Mouse (Mus musculus): Measurements from ENCODE around the gene Lgr5. TPM values are rescaled to one million over a fixed set of nuclear protein-coding genes. Genes with fewer than 3 reads are reported as not detected.

The Lgr5 gene
- polyA plus RNA-seq, 1 experiment from 2014 or later = 0.73 TPM

GRCm38 (mm10) chr10:115518845-115519244 is 68.7 kb downstream of the Lgr5 start:
- 82% methylated on average over 3 of the region's 3 CpGs for WGBS (ENCODE audit: insufficient replicate concordance)
- Histone ChIP-seq H3K4me1 (ENCODE audit: insufficient read depth) (no peaks in the 10 kb centered on the region), H3K9me3 (ENCODE audit: low read length) (no peaks in the 10 kb centered on the region), H3K9ac (replicated peaks) (no peak overlapping the region), H3K36me3 (replicated peaks; ENCODE audit: insufficient read depth, low read length) (no peaks in the 10 kb centered on the region), H3K27ac (ENCODE audit: low read depth) (no peak overlapping the region), H3K27me3 (ENCODE audit: insufficient read depth, low read length) (no peaks in the 10 kb centered on the region), H3K4me3 (ENCODE audit: low read depth, low read length) (no peak overlapping the region), H3K4me2 (ENCODE audit: low read depth, low read length) (no peak overlapping the region)
- DNase-seq (no peak), ATAC-seq (no peak)
- TF ChIP-seq EP300 (IDR thresholded peaks at IDR 0.05; ENCODE audit: low read depth) (no peak), CTCF (IDR thresholded peaks at IDR 0.05; ENCODE audit: low read depth) (no peak)

DNA sequence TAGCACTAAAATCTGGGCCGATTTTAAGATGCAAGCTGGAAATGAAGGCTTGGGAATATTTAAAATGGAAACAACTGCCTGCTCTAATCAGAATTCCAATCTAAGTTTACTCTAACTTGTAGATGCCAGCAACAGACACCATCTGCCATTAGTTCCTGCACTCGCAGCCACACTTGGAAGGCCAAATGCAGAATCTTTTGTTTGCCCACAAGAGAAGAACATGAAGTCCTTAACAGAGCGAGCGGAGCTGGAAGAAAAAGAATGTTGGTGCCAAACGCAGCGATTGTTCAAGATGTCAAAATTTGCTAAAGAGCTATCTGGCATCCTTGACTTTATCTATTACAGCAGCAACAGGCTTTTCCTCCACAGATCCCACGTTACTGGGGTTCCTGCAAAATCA is 72.1 kb downstream of the Lgr5 start:
- DNase-seq (no peak), ATAC-seq (no peak)
- H3K4me2 ChIP-seq (ENCODE audit: low read depth, low read length) = no peak overlapping the region
- H3K4me1 ChIP-seq (ENCODE audit: insufficient read depth) = no peaks in the 10 kb centered on the region
- WGBS (ENCODE audit: insufficient replicate concordance) = 74% methylated on average over 7 of the region's 7 CpGs
- H3K9ac ChIP-seq (replicated peaks) = no peak overlapping the region
- no peak overlapping the region for H3K27ac ChIP-seq (ENCODE audit: low read depth)
- TF ChIP-seq CTCF (IDR thresholded peaks at IDR 0.05; ENCODE audit: low read depth) = no peak
- no peak for TF ChIP-seq EP300 (IDR thresholded peaks at IDR 0.05; ENCODE audit: low read depth)
- H3K9me3 ChIP-seq (ENCODE audit: low read length) = no peaks in the 10 kb centered on the region
- no peaks in the 10 kb centered on the region for H3K36me3 ChIP-seq (replicated peaks; ENCODE audit: insufficient read depth, low read length)
- no peaks in the 10 kb centered on the region for H3K27me3 ChIP-seq (ENCODE audit: insufficient read depth, low read length)
- H3K4me3 ChIP-seq (ENCODE audit: low read depth, low read length) = no peak overlapping the region

GRCm38 (mm10) chr10:115510959-115511358 is 76.6 kb downstream of the Lgr5 start:
- WGBS (ENCODE audit: insufficient replicate concordance) = 75% methylated on average over 5 of the region's 5 CpGs
- no peak for ATAC-seq

DNA sequence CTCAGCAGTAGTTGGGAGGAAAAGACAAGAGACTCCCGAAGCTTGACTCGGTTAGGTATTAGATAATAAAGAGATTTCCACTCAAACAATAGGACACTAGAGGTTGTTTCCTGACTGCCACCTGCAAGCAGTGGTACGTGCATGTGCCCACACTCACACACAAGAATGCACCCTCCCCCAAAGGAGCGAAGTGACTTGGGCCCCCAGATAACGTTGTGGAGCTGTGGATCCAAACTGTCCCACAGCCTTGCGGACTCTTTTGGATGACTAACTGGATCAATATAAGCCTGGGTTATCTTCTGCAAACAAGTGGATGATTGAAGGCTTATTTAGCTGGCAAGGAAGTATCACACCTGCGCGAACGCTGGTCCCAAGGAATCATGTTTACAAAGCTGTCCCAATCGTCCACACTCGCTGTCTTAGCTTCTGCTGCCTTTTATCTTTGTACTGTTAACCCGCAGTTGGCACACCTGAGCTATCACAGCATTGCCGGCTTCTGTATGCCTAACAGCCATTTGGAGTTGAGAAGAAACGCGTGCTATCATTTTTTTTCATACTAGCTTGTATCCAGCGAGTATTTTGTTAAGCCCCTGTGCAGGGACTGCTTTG is 81.8 kb downstream of the Lgr5 start:
- H3K9ac ChIP-seq (replicated peaks) = no peak overlapping the region
- WGBS (ENCODE audit: insufficient replicate concordance) = 61% methylated on average over 16 of the region's 16 CpGs
- H3K4me1 ChIP-seq (ENCODE audit: insufficient read depth) = no peaks in the 10 kb centered on the region
- no peaks in the 10 kb centered on the region for H3K27me3 ChIP-seq (ENCODE audit: insufficient read depth, low read length)
- no peak overlapping the region for H3K4me3 ChIP-seq (ENCODE audit: low read depth, low read length)
- DNase-seq = no peak
- TF ChIP-seq CTCF (IDR thresholded peaks at IDR 0.05; ENCODE audit: low read depth) (no peak), EP300 (IDR thresholded peaks at IDR 0.05; ENCODE audit: low read depth) (no peak)
- no peaks in the 10 kb centered on the region for H3K36me3 ChIP-seq (replicated peaks; ENCODE audit: insufficient read depth, low read length)
- no peak overlapping the region for H3K4me2 ChIP-seq (ENCODE audit: low read depth, low read length)
- H3K27ac ChIP-seq (ENCODE audit: low read depth) = no peak overlapping the region
- no peaks in the 10 kb centered on the region for H3K9me3 ChIP-seq (ENCODE audit: low read length)
- ATAC-seq = no peak

More at GRCm38 (mm10) chr10:115510959-115511358, 76.6 kb downstream of the Lgr5 start:
- Histone ChIP-seq H3K36me3 (replicated peaks; ENCODE audit: insufficient read depth, low read length) (no peaks in the 10 kb centered on the region), H3K27ac (ENCODE audit: low read depth) (no peak overlapping the region), H3K9ac (replicated peaks) (no peak overlapping the region), H3K4me3 (ENCODE audit: low read depth, low read length) (no peak overlapping the region), H3K27me3 (ENCODE audit: insufficient read depth, low read length) (no peaks in the 10 kb centered on the region), H3K4me2 (ENCODE audit: low read depth, low read length) (no peak overlapping the region), H3K9me3 (ENCODE audit: low read length) (no peaks in the 10 kb centered on the region), H3K4me1 (ENCODE audit: insufficient read depth) (no peaks in the 10 kb centered on the region)
- no peak for TF ChIP-seq EP300 (IDR thresholded peaks at IDR 0.05; ENCODE audit: low read depth)
- TF ChIP-seq CTCF (IDR thresholded peaks at IDR 0.05; ENCODE audit: low read depth) = no peak
- no peak for DNase-seq

DNA sequence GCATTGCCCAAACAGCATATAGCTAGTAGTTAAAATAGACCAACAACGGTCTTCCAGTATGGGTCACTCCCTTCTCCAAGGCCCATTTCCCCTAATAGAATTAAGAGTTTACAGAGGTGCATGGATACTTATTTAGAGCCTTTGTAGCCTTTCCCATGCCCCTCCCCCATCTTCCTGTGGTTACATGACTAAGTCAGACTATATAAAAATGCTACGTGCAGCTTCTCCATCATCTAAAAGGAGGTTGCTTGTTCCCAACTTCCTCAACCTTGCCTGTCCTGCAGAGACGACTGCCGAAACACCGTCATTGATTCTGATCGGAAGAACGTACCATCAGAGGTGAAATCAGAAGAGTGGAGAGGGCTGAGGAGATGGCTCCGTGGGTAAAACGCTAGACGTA is 82.4 kb downstream of the Lgr5 start:
- Histone ChIP-seq H3K27ac (ENCODE audit: low read depth) (no peak overlapping the region), H3K27me3 (ENCODE audit: insufficient read depth, low read length) (no peaks in the 10 kb centered on the region), H3K4me2 (ENCODE audit: low read depth, low read length) (no peak overlapping the region), H3K9me3 (ENCODE audit: low read length) (no peaks in the 10 kb centered on the region), H3K9ac (replicated peaks) (no peak overlapping the region), H3K4me3 (ENCODE audit: low read depth, low read length) (no peak overlapping the region), H3K4me1 (ENCODE audit: insufficient read depth) (no peaks in the 10 kb centered on the region), H3K36me3 (replicated peaks; ENCODE audit: insufficient read depth, low read length) (no peaks in the 10 kb centered on the region)
- DNase-seq (no peak), ATAC-seq (no peak)
- TF ChIP-seq CTCF (IDR thresholded peaks at IDR 0.05; ENCODE audit: low read depth) (no peak), EP300 (IDR thresholded peaks at IDR 0.05; ENCODE audit: low read depth) (no peak)
- WGBS (ENCODE audit: insufficient replicate concordance) = 61% methylated on average over 10 of the region's 10 CpGs

- no peak for ATAC-seq
- 0 out of 2 replicates have a peak, but pooled peaks cover 4% of the 10 kb centered on the region for H3K4me1 ChIP-seq (ENCODE audit: insufficient read depth)
- DNase-seq = no peak
- H3K27me3 ChIP-seq (ENCODE audit: insufficient read depth, low read length) = no peaks in the 10 kb centered on the region
- no peaks in the 10 kb centered on the region for H3K36me3 ChIP-seq (replicated peaks; ENCODE audit: insufficient read depth, low read length)
- no peak overlapping the region for H3K27ac ChIP-seq (ENCODE audit: low read depth)
- TF ChIP-seq EP300 (IDR thresholded peaks at IDR 0.05; ENCODE audit: low read depth) (no peak), CTCF (IDR thresholded peaks at IDR 0.05; ENCODE audit: low read depth) (no peak)
- no peak overlapping the region for H3K4me2 ChIP-seq (ENCODE audit: low read depth, low read length)
- no peak overlapping the region for H3K4me3 ChIP-seq (ENCODE audit: low read depth, low read length)
- no peaks in the 10 kb centered on the region for H3K9me3 ChIP-seq (ENCODE audit: low read length)
- H3K9ac ChIP-seq (replicated peaks) = no peak overlapping the region
- 29% methylated on average over 7 of the region's 7 CpGs for WGBS (ENCODE audit: insufficient replicate concordance)
These were observed 93.8 kb downstream of the Lgr5 start for GRCm38 (mm10) chr10:115493778-115494141.

All from liver, postnatal 0 days (tissue).